Mouse (Mus musculus) hindbrain, embryonic 14.5 days (tissue): ENCODE data around the gene Cab39l. TPM values are rescaled to one million over a fixed set of nuclear protein-coding genes. Genes with fewer than 3 reads are reported as not detected.

Experiments
- ATAC-seq: fragments of 200-750 bp; cut with Nextera tagmentation; 2 replicates; pipeline ENCODE4 v1.8.0; 2017; ENCODE audit warnings: moderate number of reproducible peaks, mild to moderate bottlenecking, moderate TSS enrichment, moderate library complexity; ENCODE audit not compliant: low FRiP score
- DNase-seq: peaks from one replicate; pipeline ENCODE4 v3.0.0-alpha.2; 2015; ENCODE audit warnings: low spot score
- H3K27ac ChIP-seq: fragments of 300-500 bp; sonication (generic); 2 replicates; pipeline ENCODE4 v1.5.1; 2014; ENCODE audit warnings: mild to moderate bottlenecking, moderate library complexity
- H3K27me3 ChIP-seq: fragments of 300-500 bp; sonication (generic); 2 replicates; pipeline ENCODE4 v1.6.1; 2014; ENCODE audit warnings: mild to moderate bottlenecking, low read length, mixed read lengths; ENCODE audit not compliant: control insufficient read depth, insufficient read depth
- H3K36me3 ChIP-seq: fragments of 300-500 bp; sonication (generic); replicated peaks from 2 replicates; pipeline ENCODE4 v1.6.1; 2014; ENCODE audit not compliant: control insufficient read depth, insufficient read depth
- H3K4me1 ChIP-seq: fragments of 300-500 bp; sonication (generic); replicated peaks from 2 replicates; pipeline ENCODE4 v1.6.1; 2014; ENCODE audit warnings: antibody characterized with exemption, low read length, mixed read lengths; ENCODE audit not compliant: control insufficient read depth, insufficient read depth
- H3K4me2 ChIP-seq: fragments of 300-500 bp; sonication (generic); replicated peaks from 2 replicates; pipeline ENCODE4 v1.6.1; 2014; ENCODE audit warnings: mild to moderate bottlenecking, moderate library complexity
- H3K4me3 ChIP-seq: fragments of 300-500 bp; sonication (generic); replicated peaks from 2 replicates; pipeline ENCODE4 v1.5.1; 2014; ENCODE audit warnings: mild to moderate bottlenecking, low read length
- H3K9ac ChIP-seq: fragments of 300-500 bp; sonication (generic); 2 replicates; pipeline ENCODE4 v1.6.1; 2014
- H3K9me3 ChIP-seq: fragments of 300-500 bp; sonication (generic); 2 replicates; pipeline ENCODE4 v1.6.1; 2016; ENCODE audit warnings: low read length; ENCODE audit not compliant: control insufficient read depth
- WGBS: fragments of 180-500 bp; shearing (Covaris S2); extraction: QIAGEN DNeasy Blood & Tissue Kit; methylation state at CpG from one replicate; pipeline ENCODE4 v1.1.7; 2014; 5-methylcytosine and 5-hydroxymethylcytosine counted together
- polyA plus RNA-seq: library from polyadenylated mRNA; unstranded; fragments of >200 nt; fragmentation: Nextera tagmentation; extraction: Ambion mirVana; gene quantifications from 2 replicates; pipeline ENCODE4 v1.2.1, GENCODE M21; 2014

The Cab39l gene
- polyA plus RNA-seq, 1 experiment from 2014 or later: 32.2 TPM

DNA sequence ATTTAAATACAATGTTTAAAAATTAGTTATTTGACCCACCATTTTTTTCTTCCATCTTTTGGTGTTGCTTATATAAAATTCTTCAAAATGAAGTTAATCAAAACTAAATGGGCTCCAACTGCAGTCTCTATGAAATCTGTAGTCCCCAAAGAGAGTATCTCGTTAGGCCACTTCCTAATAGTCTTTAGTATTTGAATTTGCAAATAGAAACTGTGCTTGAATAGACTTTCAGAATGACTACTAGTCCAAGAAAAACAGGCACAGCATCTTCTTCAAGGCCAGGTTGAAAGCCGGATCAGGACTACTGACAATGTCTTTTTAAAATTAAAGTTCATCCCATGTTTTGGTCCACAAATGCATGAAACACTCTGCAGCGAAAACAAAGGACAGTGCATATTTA, 3.4 kb upstream of the Cab39l start:
- Histone ChIP-seq H3K27me3 (no peaks in the 10 kb centered on the region), H3K4me3 (no peak overlapping the region), H3K4me1 (peaks cover 5% of the 10 kb centered on the region), H3K27ac (no peak overlapping the region), H3K4me2 (no peak overlapping the region), H3K9ac (no peak overlapping the region), H3K9me3 (no peaks in the 10 kb centered on the region), H3K36me3 (no peaks in the 10 kb centered on the region)
- ATAC-seq (no peak), DNase-seq (no peak)
- WGBS: 94% methylated on average over 3 of the region's 3 CpGs

DNA sequence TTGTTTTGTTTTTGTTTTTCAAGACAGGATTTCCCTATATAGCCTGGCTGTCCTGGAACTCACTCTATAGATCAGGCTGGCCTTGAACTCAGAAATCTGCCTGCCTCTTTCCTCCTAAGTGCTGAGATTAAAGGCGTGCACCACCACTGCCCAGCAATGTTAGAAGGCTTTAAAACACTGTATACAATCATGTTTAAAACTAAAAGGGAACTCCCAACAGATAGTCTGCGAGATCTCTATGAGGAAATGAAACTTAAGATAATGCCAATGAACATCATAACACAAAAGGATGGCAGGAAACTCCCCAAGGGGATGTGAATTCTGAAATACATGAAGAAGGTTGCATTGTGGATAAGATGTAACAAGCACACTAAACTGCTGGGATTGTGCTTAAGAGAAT, 2.3 kb upstream of the Cab39l start:
- Histone ChIP-seq H3K36me3 (no peaks in the 10 kb centered on the region), H3K9ac (no peak overlapping the region), H3K4me2 (no peak overlapping the region), H3K27ac (no peak overlapping the region), H3K9me3 (no peaks in the 10 kb centered on the region), H3K4me3 (no peak overlapping the region), H3K27me3 (no peaks in the 10 kb centered on the region), H3K4me1 (peaks cover 5% of the 10 kb centered on the region)
- WGBS: 97% methylated on average over 2 of the region's 2 CpGs
- ATAC-seq: no peak
- no peak for DNase-seq

DNA sequence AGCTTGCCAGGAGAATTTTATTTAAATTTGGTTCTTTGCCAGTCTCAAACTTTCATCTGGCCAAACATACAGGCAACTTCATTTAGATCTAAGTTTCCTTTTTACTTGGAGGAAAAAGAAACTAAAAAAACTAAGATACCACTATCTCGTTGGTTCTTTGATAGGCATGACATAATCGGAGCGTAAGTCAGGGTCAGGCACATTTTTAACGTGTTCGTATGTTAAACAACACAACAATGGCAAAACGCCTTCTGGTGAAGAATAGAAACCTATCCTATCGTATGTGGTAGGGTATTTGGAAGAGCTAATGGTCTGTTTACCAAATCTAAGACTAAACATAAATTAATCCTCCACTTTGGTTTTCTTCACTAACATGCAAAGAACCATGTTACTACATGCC, 733 bp upstream of the Cab39l start:
- no peaks in the 10 kb centered on the region for H3K36me3 ChIP-seq
- ATAC-seq (no peak), DNase-seq (peak; percentile 36)
- H3K9ac ChIP-seq: peak overlapping the region; percentile 62
- WGBS: 14% methylated on average over 7 of the region's 7 CpGs
- H3K27ac ChIP-seq: no peak overlapping the region
- H3K4me3 ChIP-seq: peak overlapping the region; percentile 79
- H3K4me2 ChIP-seq: peak overlapping the region; percentile 92
- H3K27me3 ChIP-seq: no peaks in the 10 kb centered on the region
- H3K4me1 ChIP-seq: peaks cover 5% of the 10 kb centered on the region
- H3K9me3 ChIP-seq: no peaks in the 10 kb centered on the region

DNA sequence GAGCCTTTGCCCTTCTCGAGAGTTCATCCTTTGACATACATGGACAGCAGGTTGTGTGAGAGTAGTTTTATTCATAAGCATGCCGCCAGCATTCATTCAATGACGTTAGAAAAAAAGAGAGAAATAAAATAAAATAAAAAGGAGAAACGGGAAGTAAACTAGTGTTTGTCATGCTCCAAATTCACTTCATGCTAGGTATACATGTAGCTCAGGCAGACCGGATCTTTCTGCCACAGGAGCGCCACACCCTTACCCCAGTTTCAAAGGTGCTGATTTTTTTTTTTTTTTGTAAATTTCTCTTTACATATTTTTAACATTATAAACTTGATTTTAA, 667 bp downstream of the Cab39l start:
- WGBS: 12% methylated on average over 6 of the region's 6 CpGs
- Histone ChIP-seq H3K27me3 (no peaks in the 10 kb centered on the region), H3K4me1 (peaks cover 5% of the 10 kb centered on the region), H3K27ac (no peak overlapping the region; the same call in 1 of the 2 replicates), H3K9me3 (no peaks in the 10 kb centered on the region), H3K9ac (peak overlapping the region; percentile 62), H3K4me2 (peak overlapping the region; percentile 92), H3K4me3 (peak overlapping the region; percentile 79), H3K36me3 (no peaks in the 10 kb centered on the region)
- DNase-seq (no peak), ATAC-seq (no peak)

DNA sequence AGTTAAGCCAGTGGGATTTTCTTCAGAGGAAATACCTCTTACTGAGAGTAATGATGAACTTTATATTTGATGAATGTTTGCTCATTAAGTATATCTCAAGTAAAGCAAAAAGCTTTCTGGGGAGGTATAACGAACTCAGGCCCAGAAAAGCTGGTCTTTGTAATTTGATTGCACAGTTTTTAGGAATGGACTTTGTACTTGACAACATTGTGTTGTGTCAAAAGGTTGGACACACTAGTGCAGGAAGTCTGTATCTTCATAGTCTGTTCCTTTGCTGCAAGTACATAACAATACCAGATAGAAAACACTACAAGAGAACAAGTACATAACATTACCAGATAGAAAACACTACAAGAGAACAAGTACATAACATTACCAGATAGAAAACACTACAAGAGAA, 4.6 kb downstream of the Cab39l start:
- H3K4me2 ChIP-seq: no peak overlapping the region
- no peaks in the 10 kb centered on the region for H3K36me3 ChIP-seq
- 0 out of 2 replicates have a peak, but pooled peaks cover 3% of the 10 kb centered on the region for H3K9me3 ChIP-seq
- H3K27ac ChIP-seq: no peak overlapping the region
- ATAC-seq (no peak), DNase-seq (no peak)
- no peak overlapping the region for H3K9ac ChIP-seq
- 95% methylated on average over 1 of the region's 1 CpGs for WGBS
- H3K4me1 ChIP-seq: no peaks in the 10 kb centered on the region
- H3K4me3 ChIP-seq: no peak overlapping the region
- no peaks in the 10 kb centered on the region for H3K27me3 ChIP-seq

DNA sequence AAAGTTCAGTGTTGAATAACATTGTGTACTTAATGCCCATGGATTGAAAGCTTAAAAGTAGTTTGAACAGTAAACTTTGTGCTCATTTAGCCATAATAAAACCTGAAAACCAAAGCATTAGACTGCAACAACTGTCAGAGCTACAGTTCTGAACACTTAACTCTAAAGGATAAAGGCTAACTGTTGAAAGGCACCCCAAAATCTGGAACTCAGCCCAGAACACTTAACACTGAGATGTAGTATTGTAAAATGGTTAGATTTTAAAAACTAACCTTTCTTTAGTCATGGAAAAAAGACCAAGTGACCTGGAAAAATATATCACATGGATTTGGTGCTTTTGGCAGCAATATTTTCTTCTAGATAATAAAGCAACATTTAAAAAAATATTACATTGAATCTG, 7.2 kb downstream of the Cab39l start:
- Histone ChIP-seq H3K4me1 (no peaks in the 10 kb centered on the region), H3K9ac (no peak overlapping the region), H3K4me3 (no peak overlapping the region), H3K36me3 (no peaks in the 10 kb centered on the region), H3K4me2 (no peak overlapping the region), H3K9me3 (0 out of 2 replicates have a peak, but pooled peaks cover 3% of the 10 kb centered on the region), H3K27ac (no peak overlapping the region), H3K27me3 (no peaks in the 10 kb centered on the region)
- no peak for ATAC-seq
- no peak for DNase-seq

DNA sequence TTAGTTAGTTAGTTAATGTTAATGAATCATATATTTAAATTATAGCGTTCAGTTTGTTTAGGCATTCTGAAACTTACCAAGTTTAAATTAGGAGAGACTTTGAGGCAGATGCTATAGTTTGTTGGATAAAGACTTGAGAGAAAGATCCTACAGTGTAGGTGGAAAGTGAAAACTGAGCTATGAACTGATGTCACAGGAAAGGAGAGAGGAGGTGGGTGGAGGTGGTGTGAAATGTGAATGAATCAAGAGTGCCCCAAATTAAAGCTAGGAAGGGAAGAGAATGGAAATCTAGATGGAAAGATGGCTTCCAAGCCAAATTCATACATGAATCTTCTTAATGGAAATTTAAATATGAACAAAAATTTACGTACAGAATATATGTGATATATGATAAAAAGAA, 25.7 kb downstream of the Cab39l start:
- 92% methylated on average over 2 of the region's 2 CpGs for WGBS
- Histone ChIP-seq H3K27ac (no peak overlapping the region), H3K27me3 (no peaks in the 10 kb centered on the region), H3K9me3 (no peaks in the 10 kb centered on the region), H3K4me3 (no peak overlapping the region), H3K9ac (no peak overlapping the region), H3K4me1 (no peaks in the 10 kb centered on the region), H3K36me3 (peaks cover 7% of the 10 kb centered on the region; the same call in 1 of the 2 replicates), H3K4me2 (no peak overlapping the region)
- DNase-seq (no peak), ATAC-seq (no peak)

DNA sequence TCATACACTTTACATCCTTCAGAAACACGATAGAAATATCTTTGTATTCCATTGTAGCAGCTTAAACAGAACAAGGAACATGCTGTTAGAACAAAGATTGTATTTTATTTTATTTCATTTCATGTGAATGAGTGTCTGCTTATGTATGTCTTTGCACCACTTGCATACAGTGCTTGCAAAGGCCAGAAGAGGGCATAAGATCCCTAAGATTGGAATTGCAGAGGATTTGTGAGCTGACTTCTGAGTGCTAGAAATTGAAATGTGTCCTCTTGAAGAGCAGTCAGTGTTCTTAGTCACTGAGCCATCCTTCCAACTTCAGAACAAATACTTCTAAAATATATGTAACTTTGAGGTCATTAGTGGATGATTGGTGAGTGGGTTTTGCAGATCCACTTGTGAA, 27.0 kb downstream of the Cab39l start:
- H3K27me3 ChIP-seq: no peaks in the 10 kb centered on the region
- H3K36me3 ChIP-seq: no peaks in the 10 kb centered on the region
- WGBS: 62% methylated on average over 1 of the region's 1 CpGs
- H3K4me3 ChIP-seq: no peak overlapping the region
- H3K4me1 ChIP-seq: no peaks in the 10 kb centered on the region
- no peak overlapping the region for H3K4me2 ChIP-seq
- no peak for DNase-seq
- no peak for ATAC-seq
- no peak overlapping the region for H3K9ac ChIP-seq
- no peak overlapping the region for H3K27ac ChIP-seq
- H3K9me3 ChIP-seq: no peaks in the 10 kb centered on the region

DNA sequence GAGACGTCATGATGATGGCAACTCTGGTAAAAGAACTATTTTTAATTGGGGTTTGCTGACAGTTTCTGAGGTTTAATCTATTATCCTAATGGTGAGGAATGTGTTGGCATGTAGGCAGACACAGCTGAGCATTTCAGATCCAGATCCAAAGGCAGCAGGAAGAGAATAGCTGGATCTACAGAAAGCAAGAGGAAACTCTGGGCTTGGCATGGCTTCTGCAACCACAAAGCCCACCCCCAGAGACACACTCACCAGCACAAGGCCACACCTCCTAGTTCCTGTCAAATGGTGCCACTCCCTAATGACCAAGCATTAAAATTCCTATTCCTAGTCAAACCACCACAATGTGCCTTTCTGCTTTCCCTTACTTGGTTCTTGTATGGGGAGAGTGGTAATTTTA, 30.0 kb downstream of the Cab39l start:
- ATAC-seq: no peak
- 86% methylated on average over 1 of the region's 1 CpGs for WGBS
- H3K4me1 ChIP-seq: no peaks in the 10 kb centered on the region

DNA sequence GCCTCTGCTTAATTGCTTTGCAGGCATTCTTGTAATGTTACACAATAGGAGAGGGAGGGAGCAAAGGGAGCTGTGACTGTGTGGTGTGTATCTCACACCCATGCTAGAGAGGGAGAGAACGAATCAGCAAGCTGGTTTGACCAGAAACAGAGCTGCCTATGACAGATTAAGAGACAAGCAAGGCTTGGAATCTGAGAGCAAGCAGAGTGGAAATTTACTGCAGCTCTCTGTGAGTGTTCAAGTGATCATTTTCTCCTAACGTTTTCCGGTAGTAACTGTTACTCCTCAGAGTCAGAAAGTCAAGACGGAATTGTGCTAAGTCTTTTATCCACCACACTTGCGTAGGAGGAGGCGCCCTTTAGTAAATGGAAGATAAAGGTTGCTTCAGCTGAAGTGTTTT, 37.9 kb downstream of the Cab39l start:
- Histone ChIP-seq H3K27ac (0 out of 2 replicates have a peak overlapping the region, but pooled peaks have one; percentile 35), H3K9ac (no peak overlapping the region), H3K9me3 (no peaks in the 10 kb centered on the region), H3K4me3 (no peak overlapping the region), H3K36me3 (no peaks in the 10 kb centered on the region), H3K4me2 (no peak overlapping the region), H3K27me3 (no peaks in the 10 kb centered on the region), H3K4me1 (no peaks in the 10 kb centered on the region)
- ATAC-seq: no peak
- 65% methylated on average over 6 of the region's 6 CpGs for WGBS
- no peak for DNase-seq

More for the DNA sequence above, 30.0 kb downstream of the Cab39l start:
- H3K4me3 ChIP-seq: no peak overlapping the region
- H3K27me3 ChIP-seq: no peaks in the 10 kb centered on the region
- H3K9ac ChIP-seq: no peak overlapping the region
- H3K27ac ChIP-seq: no peak overlapping the region
- DNase-seq: no peak
- no peaks in the 10 kb centered on the region for H3K9me3 ChIP-seq
- no peaks in the 10 kb centered on the region for H3K36me3 ChIP-seq
- H3K4me2 ChIP-seq: no peak overlapping the region
